24 mouse cellular contexts compared by ENCODE assay signal in genomic region chr17:44728464-44728863, GRCm38 (mm10). TPM values are rescaled to one million over a fixed set of nuclear protein-coding genes. Genes with fewer than 3 reads are reported as not detected.
A peak's percentile ranks its signal among the peaks of the same experiment; 100 is the strongest.
DNase-seq lines count a peak whose midpoint lies in the region; ATAC-seq and TF ChIP-seq lines count a peak whose summit lies in the region.
"Had no signal": no experiment of that assay in that cellular context is flagged by ENCODE, and none has a peak within 500 bp of the region (broad histone marks: within the 10 kb centered on the region; RNA-seq: fewer than 3 reads in every experiment).

No protein-coding gene starts in this region.

- peak; percentile 49; the same call in 1 of the 2 replicates for ATAC-seq in megakaryocyte, adult 5-6 weeks (ENCODE audit: poor library complexity, severe bottlenecking)
- no peak for ATAC-seq in hindbrain, postnatal 0 days
- ATAC-seq: intestine, embryonic 15.5 days had no signal

- peak; percentile 49 for DNase-seq in 3T3-L1 (ENCODE audit: low read depth, low spot score)
- peak; percentile 22 for DNase-seq in A20 (ENCODE audit: low read depth, low spot score)
- peak; percentile 49 for DNase-seq in brain, adult 2 months (ENCODE audit: low read depth, low spot score)
- DNase-seq in hindbrain, postnatal 0 days (ENCODE audit: low spot score) = no peak
- no peak for DNase-seq in left cerebral cortex, postnatal 25 days (ENCODE audit: low spot score in 2 of 2)
- DNase-seq in heart, adult 9 months (ENCODE audit: low spot score in 2 of 2) = no peak
- DNase-seq: adrenal gland, adult 2 months; cerebellum, adult 9-10 months; embryo, embryonic 11 days; gastrocnemius, postnatal 36 days; heart, postnatal 10 days; kidney, postnatal 36 days; layer of hippocampus, adult 9-11 months; lung, postnatal 10 days; right cerebral cortex, postnatal 4 days had no signal

- no peak overlapping the region for H3K27ac ChIP-seq in hindbrain, postnatal 0 days
- H3K27ac ChIP-seq: embryonic facial prominence, embryonic 15.5 days; forebrain, embryonic 10.5 days; heart, embryonic 10.5 days; intestine, embryonic 15.5 days; limb, embryonic 13.5 days; liver, embryonic 15.5 days; stomach, postnatal 0 days had no signal

- H3K27me3 ChIP-seq in hindbrain, postnatal 0 days (ENCODE audit: insufficient read depth, low read length) = 0 out of 2 replicates have a peak, but pooled peaks cover 3% of the 10 kb centered on the region
- H3K27me3 ChIP-seq: embryonic facial prominence, embryonic 15.5 days had no signal

- H3K36me3 ChIP-seq in hindbrain, postnatal 0 days (ENCODE audit: insufficient read depth, low read length) = no peaks in the 10 kb centered on the region
- H3K36me3 ChIP-seq: embryonic facial prominence, embryonic 15.5 days; forebrain, embryonic 10.5 days; heart, embryonic 10.5 days; intestine, embryonic 15.5 days; limb, embryonic 13.5 days; liver, embryonic 15.5 days had no signal

- WGBS in hindbrain, postnatal 0 days = 33% methylated on average over 2 of the region's 2 CpGs

- H3K4me2 ChIP-seq in hindbrain, postnatal 0 days (ENCODE audit: low read depth, low read length) = no peak overlapping the region
- H3K4me2 ChIP-seq: embryonic facial prominence, embryonic 15.5 days; intestine, embryonic 15.5 days; limb, embryonic 13.5 days; liver, embryonic 15.5 days had no signal

- H3K4me1 ChIP-seq in hindbrain, postnatal 0 days (ENCODE audit: insufficient read depth, low read length) = no peaks in the 10 kb centered on the region
- H3K4me1 ChIP-seq: heart, embryonic 10.5 days; intestine, embryonic 15.5 days; liver, embryonic 15.5 days had no signal

- H3K9me3 ChIP-seq in hindbrain, postnatal 0 days (ENCODE audit: low read length) = no peaks in the 10 kb centered on the region
- H3K9me3 ChIP-seq: embryonic facial prominence, embryonic 15.5 days; forebrain, embryonic 10.5 days; heart, embryonic 10.5 days; intestine, embryonic 15.5 days; limb, embryonic 13.5 days; liver, embryonic 15.5 days; megakaryocyte, embryonic 14.5 days had no signal

- TF ChIP-seq CTCF in hindbrain, postnatal 0 days (IDR thresholded peaks at IDR 0.05; ENCODE audit: low read depth) = no peak

- H3K4me3 ChIP-seq in hindbrain, postnatal 0 days (ENCODE audit: low read length) = no peak overlapping the region
- H3K4me3 ChIP-seq: embryonic facial prominence, embryonic 15.5 days; forebrain, embryonic 10.5 days; heart, embryonic 10.5 days; intestine, embryonic 15.5 days; limb, embryonic 13.5 days; liver, embryonic 15.5 days; megakaryocyte, embryonic 14.5 days had no signal

- intact Hi-C loops in left cerebral cortex, postnatal 25 days (cut with DNase I) = no loop called here

- H3K9ac ChIP-seq in hindbrain, postnatal 0 days (replicated peaks; ENCODE audit: low read length) = no peak overlapping the region
- H3K9ac ChIP-seq: embryonic facial prominence, embryonic 15.5 days; intestine, embryonic 15.5 days; limb, embryonic 13.5 days; liver, embryonic 15.5 days had no signal

RNA-seq across cellular contexts. Expression of gene Supt3, which starts 48.5 kb away (rescaled TPM):
- total RNA-seq in megakaryocyte, adult 5-6 weeks (2015) = 18.0 and 18.9 TPM in 2 replicates
- 7.8 and 9.8 TPM in 2 replicates for total RNA-seq in megakaryocyte, adult 5-6 weeks (2017)
- 4.1 and 7.4 TPM in 2 replicates for total RNA-seq in hindbrain, postnatal 0 days (2014; rRNA removed)
- polyA plus RNA-seq in hindbrain, postnatal 0 days (2015; fragmentation: Nextera tagmentation; extraction: Ambion mirVana) = 24.4 and 24.9 TPM in 2 replicates
- total RNA-seq in left cerebral cortex, postnatal 25 days (2021) = 10 to 100 TPM; 13.2 TPM

Comparison
In these comparisons a context has a peak if more than half of its experiments do, and no peak if none do; other contexts are left out.
1. DNase-seq: peak in 3T3-L1 (single experiment), A20 (single experiment) and brain, adult 2 months (single experiment); none in hindbrain, postnatal 0 days (single experiment), left cerebral cortex, postnatal 25 days (0 of 2) and heart, adult 9 months (0 of 2).